Mouse (Mus musculus) ES-E14 (cell line): ENCODE results near the gene Nccrp1. TPM values are rescaled to one million over a fixed set of nuclear protein-coding genes. Genes with fewer than 3 reads are reported as not detected.

Source experiments
- DNase-seq: peaks from one replicate; pipeline ENCODE4 v3.0.0-alpha.2; 2013; ENCODE audit warnings: low read depth, low spot score
- H3K27ac ChIP-seq: 2 replicates; pipeline ENCODE4 v1.5.1; 2012; ENCODE audit warnings: low read depth, mild to moderate bottlenecking, low read length, moderate library complexity, mixed read lengths; ENCODE audit not compliant: poor library complexity, insufficient read depth, severe bottlenecking
- H3K36me3 ChIP-seq: 2 replicates; pipeline ENCODE4 v1.6.1; 2012; ENCODE audit warnings: mild to moderate bottlenecking, low read length, moderate library complexity, mixed read lengths; ENCODE audit not compliant: control insufficient read depth, poor library complexity, insufficient read depth, severe bottlenecking
- H3K4me1 ChIP-seq, 2 experiments: fragments of 150-350 bp in 1 of 2; sonication (generic) in 1 of 2; 2 replicates each; pipeline ENCODE4 v1.6.1; 2012; ENCODE audit warnings: low read length in 2 of 2, mild to moderate bottlenecking in 1 of 2, mixed read lengths in 1 of 2; ENCODE audit not compliant: control insufficient read depth in 2 of 2, insufficient read depth in 2 of 2, poor library complexity in 1 of 2
- H3K4me3 ChIP-seq, 2 experiments: fragments of 150-350 bp in 1 of 2; sonication (generic) in 1 of 2; 2 replicates each; pipeline ENCODE4 v1.5.1; 2012; ENCODE audit warnings: low read length in 2 of 2, low read depth in 1 of 2, mild to moderate bottlenecking in 1 of 2, mixed read lengths in 1 of 2; ENCODE audit not compliant: insufficient read depth in 1 of 2, poor library complexity in 1 of 2, severe bottlenecking in 1 of 2
- H3K9ac ChIP-seq: 2 replicates; pipeline ENCODE4 v1.6.1; 2012; ENCODE audit warnings: low read depth, mild to moderate bottlenecking, low read length, mixed read lengths; ENCODE audit not compliant: poor library complexity, insufficient read depth, severe bottlenecking
- H3K9me3 ChIP-seq: fragments of 150-350 bp; sonication (generic); 2 replicates; pipeline ENCODE4 v1.6.1; 2012; ENCODE audit warnings: low read depth, mild to moderate bottlenecking, low read length; ENCODE audit not compliant: control insufficient read depth, insufficient read depth
- CHD2 ChIP-seq: IDR thresholded peaks from 2 replicates; pipeline ENCODE4 v1.6.1; 2014; ENCODE audit warnings: mild to moderate bottlenecking, low read depth, low read length, inconsistent platforms
- HCFC1 ChIP-seq: IDR thresholded peaks from 2 replicates; pipeline ENCODE4 v1.6.1; 2012; ENCODE audit warnings: low read length, inconsistent platforms, borderline replicate concordance; ENCODE audit not compliant: insufficient read depth
- MAFK ChIP-seq: IDR thresholded peaks from 2 replicates; pipeline ENCODE4 v1.6.1; 2014; ENCODE audit warnings: mild to moderate bottlenecking, low read depth, low read length, inconsistent platforms; ENCODE audit not compliant: insufficient read depth
- ZC3H11A ChIP-seq: IDR thresholded peaks from 2 replicates; pipeline ENCODE4 v1.6.1; 2012; ENCODE audit warnings: low read depth, mild to moderate bottlenecking, inconsistent platforms, low read length, borderline replicate concordance
- ZNF384 ChIP-seq: IDR thresholded peaks from 2 replicates; pipeline ENCODE4 v1.6.1; 2012; ENCODE audit warnings: low read depth, low read length, inconsistent platforms
- in situ Hi-C, 2 experiments: fragments of 600-800 bp; cut with MboI; formaldehyde crosslinking; loops; one replicate each; pipeline ENCODE4 v1.15.1; 2025; ENCODE audit warnings: low sequenced_read_pairs in 2 of 2, inconsistent platforms in 1 of 2; ENCODE audit not compliant: unreplicated experiment in 2 of 2
- total RNA-seq: library from RNA; depleted of rRNA; stranded (reverse); fragments of 300-350 nt; gene quantifications from 2 replicates; pipeline ENCODE4 v1.2.3, GENCODE M21; 2012

Gene Nccrp1
- total RNA-seq, 1 experiment = 0.18 TPM

- Histone ChIP-seq H3K4me3 (no peak overlapping the region), H3K36me3 (no peaks in the 10 kb centered on the region), H3K4me1 (peaks cover 19 to 42% of the 10 kb centered on the region in 2 experiments), H3K9me3 (no peaks in the 10 kb centered on the region), H3K9ac (no peak overlapping the region), H3K27ac (no peak overlapping the region)
- DNase-seq = no peak
- in situ Hi-C loops = no loop called here
- TF ChIP-seq ZC3H11A (no peak), CHD2 (no peak), MAFK (no peak), ZNF384 (no peak), HCFC1 (no peak)
Observed at GRCm38 (mm10) chr7:28586663-28587411, 39.8 kb upstream of the Nccrp1 start.

- Histone ChIP-seq H3K27ac (no peak overlapping the region), H3K9ac (no peak overlapping the region), H3K36me3 (no peaks in the 10 kb centered on the region), H3K9me3 (no peaks in the 10 kb centered on the region), H3K4me1 (peaks cover 11 to 37% of the 10 kb centered on the region in 2 experiments), H3K4me3 (no peak overlapping the region)
- DNase-seq = no peak
- no peak for TF ChIP-seq MAFK
- no peak for TF ChIP-seq ZC3H11A
- TF ChIP-seq ZNF384 = no peak
- TF ChIP-seq HCFC1 = no peak
- no peak for TF ChIP-seq CHD2
- in situ Hi-C loops = no loop called here
Observed at GRCm38 (mm10) chr7:28585001-28585400, 37.9 kb upstream of the Nccrp1 start.

GRCm38 (mm10) chr7:28584468-28584867 is 37.4 kb upstream of the Nccrp1 start:
- Histone ChIP-seq H3K4me3 (no peak overlapping the region), H3K4me1 (peaks cover 13 to 40% of the 10 kb centered on the region in 2 experiments), H3K36me3 (no peaks in the 10 kb centered on the region), H3K9me3 (no peaks in the 10 kb centered on the region), H3K27ac (no peak overlapping the region), H3K9ac (no peak overlapping the region)
- TF ChIP-seq CHD2 (no peak), ZC3H11A (no peak), HCFC1 (no peak), MAFK (no peak), ZNF384 (no peak)
- no peak for DNase-seq
- in situ Hi-C loops = no loop called here

- Histone ChIP-seq H3K4me3 (no peak overlapping the region), H3K9me3 (no peaks in the 10 kb centered on the region), H3K4me1 (peaks cover 19 to 46% of the 10 kb centered on the region in 2 experiments), H3K9ac (no peak overlapping the region), H3K27ac (no peak overlapping the region), H3K36me3 (no peaks in the 10 kb centered on the region)
- DNase-seq = no peak
- in situ Hi-C loops = no loop called here
- TF ChIP-seq CHD2 = no peak
- TF ChIP-seq ZC3H11A = no peak
- no peak for TF ChIP-seq HCFC1
- no peak for TF ChIP-seq ZNF384
- TF ChIP-seq MAFK = no peak
Observed at GRCm38 (mm10) chr7:28583570-28584344, 36.7 kb upstream of the Nccrp1 start.
